Mouse (Mus musculus) megakaryocyte, embryonic 14.5 days (primary cell): ENCODE data around the gene Tle1.

ENCODE experiments used
- FLI1 ChIP-seq: IDR thresholded peaks from 2 replicates; pipeline ENCODE4 v1.6.1; 2012; ENCODE audit warnings: low read length, inconsistent platforms, mixed read lengths
- GATA1 ChIP-seq: IDR thresholded peaks from 3 replicates; pipeline ENCODE4 v1.6.1; 2012; ENCODE audit warnings: mixed read lengths, low read length, inconsistent platforms, borderline replicate concordance

DNA sequence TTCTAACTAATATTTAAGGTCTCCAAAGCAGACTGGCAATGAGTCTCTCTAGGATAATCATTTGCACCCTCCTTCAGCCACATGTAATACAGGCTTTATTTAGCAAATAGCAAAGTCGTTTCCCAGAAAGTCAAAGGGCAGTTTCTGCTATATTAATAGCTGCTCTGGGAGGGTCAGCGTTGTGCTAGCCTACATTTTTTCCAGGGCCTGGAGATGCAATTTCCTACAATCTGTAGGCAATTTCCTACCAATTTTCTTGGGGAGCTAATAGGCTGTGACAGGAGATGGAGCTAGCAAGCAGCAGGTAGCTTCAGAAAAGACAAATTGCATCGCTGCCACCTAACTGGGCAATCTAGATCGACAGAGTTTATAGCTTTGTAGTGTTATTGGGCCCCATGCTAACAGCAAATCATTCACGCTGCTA lies 131.6 kb downstream of the Tle1 start:
- no peak for TF ChIP-seq FLI1
- TF ChIP-seq GATA1, result no peak
